Mouse (Mus musculus): Measurements from ENCODE around the gene Fbh1. TPM values are rescaled to one million over a fixed set of nuclear protein-coding genes. Genes with fewer than 3 reads are reported as not detected.

Gene Fbh1
- 84.0 and 98.9 TPM in 2 replicates for total RNA-seq (2014; rRNA removed)
- polyA plus RNA-seq (2015; fragmentation: Nextera tagmentation; extraction: Ambion mirVana): 64.8 and 66.2 TPM in 2 replicates

- peak within 1 kb of the TSS; percentile 94 for H3K27ac ChIP-seq (ENCODE audit: low read depth, low read length)
- ATAC-seq (peak; percentile 93), DNase-seq (peak; percentile 100)
- H3K9ac ChIP-seq: peak within 1 kb of the TSS; percentile 84
- peak within 1 kb of the TSS; percentile 68 for H3K4me3 ChIP-seq (ENCODE audit: low read depth, low read length)
- peaks cover 9% of the 10 kb centered on the region for H3K36me3 ChIP-seq (ENCODE audit: insufficient read depth)
- H3K4me1 ChIP-seq (ENCODE audit: insufficient read depth): peaks cover 17% of the 10 kb centered on the region; the same call in 1 of the 2 replicates
- no peaks in the 10 kb centered on the region for H3K9me3 ChIP-seq (ENCODE audit: low read length)
- WGBS: 2% methylated on average over 73 of the region's 73 CpGs
- no peaks in the 10 kb centered on the region for H3K27me3 ChIP-seq (ENCODE audit: insufficient read depth, low read length)
- TF ChIP-seq CTCF (IDR thresholded peaks at IDR 0.05; ENCODE audit: low read depth): peak; percentile 29
- peak within 1 kb of the TSS; percentile 84 for H3K4me2 ChIP-seq (ENCODE audit: low read depth)
These were observed at the start of gene Fbh1, which contains the start of gene Ankrd16 for GRCm38 (mm10) chr2:11777091-11778068. Gene Fbh1 (minus strand): TSS chr2:11777582. Gene Ankrd16 (plus strand): TSS chr2:11777876.

- 90% methylated on average over 2 of the region's 2 CpGs for WGBS
- DNase-seq (no peak), ATAC-seq (no peak)
- Histone ChIP-seq H3K9ac (no peak overlapping the region), H3K27ac (ENCODE audit: low read depth, low read length) (no peak overlapping the region), H3K4me3 (ENCODE audit: low read depth, low read length) (no peak overlapping the region), H3K27me3 (ENCODE audit: insufficient read depth, low read length) (no peaks in the 10 kb centered on the region), H3K9me3 (ENCODE audit: low read length) (no peaks in the 10 kb centered on the region), H3K36me3 (ENCODE audit: insufficient read depth) (no peaks in the 10 kb centered on the region), H3K4me2 (ENCODE audit: low read depth) (no peak overlapping the region), H3K4me1 (ENCODE audit: insufficient read depth) (no peaks in the 10 kb centered on the region)
- no peak for TF ChIP-seq CTCF (IDR thresholded peaks at IDR 0.05; ENCODE audit: low read depth)
These were observed 24.0 kb upstream of the Fbh1 start for GRCm38 (mm10) chr2:11801299-11801930.

- no peaks in the 10 kb centered on the region for H3K4me1 ChIP-seq (ENCODE audit: insufficient read depth)
- DNase-seq: no peak
- H3K9me3 ChIP-seq (ENCODE audit: low read length): no peaks in the 10 kb centered on the region
- 81% methylated on average over 5 of the region's 5 CpGs for WGBS
- H3K27me3 ChIP-seq (ENCODE audit: insufficient read depth, low read length): no peaks in the 10 kb centered on the region
- H3K4me3 ChIP-seq (ENCODE audit: low read depth, low read length): no peak overlapping the region
- H3K36me3 ChIP-seq (ENCODE audit: insufficient read depth): peaks cover 11% of the 10 kb centered on the region; the same call in 1 of the 2 replicates
- no peak overlapping the region for H3K9ac ChIP-seq
- no peak for TF ChIP-seq CTCF (IDR thresholded peaks at IDR 0.05; ENCODE audit: low read depth)
- H3K4me2 ChIP-seq (ENCODE audit: low read depth): no peak overlapping the region
- ATAC-seq: no peak
- H3K27ac ChIP-seq (ENCODE audit: low read depth, low read length): no peak overlapping the region
These were observed 20.6 kb upstream of the Fbh1 start for GRCm38 (mm10) chr2:11797930-11798364.

DNA sequence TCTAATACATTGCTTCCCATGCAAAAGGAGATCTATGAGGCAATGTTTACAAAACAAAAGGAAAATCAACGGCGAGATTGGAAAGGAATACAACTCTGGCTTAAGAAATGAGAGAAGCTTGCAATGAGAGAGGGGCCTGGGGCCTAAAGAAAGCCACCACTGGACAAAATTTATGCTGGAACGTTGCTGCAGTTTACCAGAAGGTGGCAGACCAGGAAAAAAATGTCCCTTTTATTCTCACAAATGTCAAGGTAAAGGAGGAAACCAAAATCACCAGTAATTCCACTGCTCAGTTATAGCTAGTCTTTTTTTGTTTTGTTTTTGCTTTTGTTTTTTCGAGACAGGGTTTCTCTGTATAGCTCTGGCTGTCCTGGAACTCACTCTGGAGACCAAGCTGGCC, 17.3 kb upstream of the Fbh1 start:
- Histone ChIP-seq H3K36me3 (ENCODE audit: insufficient read depth) (peaks cover 41% of the 10 kb centered on the region), H3K27me3 (ENCODE audit: insufficient read depth, low read length) (no peaks in the 10 kb centered on the region), H3K27ac (ENCODE audit: low read depth, low read length) (no peak overlapping the region), H3K9ac (no peak overlapping the region), H3K4me1 (ENCODE audit: insufficient read depth) (no peaks in the 10 kb centered on the region), H3K4me2 (ENCODE audit: low read depth) (no peak overlapping the region), H3K4me3 (ENCODE audit: low read depth, low read length) (no peak overlapping the region), H3K9me3 (ENCODE audit: low read length) (0 out of 2 replicates have a peak, but pooled peaks cover 3% of the 10 kb centered on the region)
- DNase-seq (no peak), ATAC-seq (no peak)
- WGBS: 70% methylated on average over 4 of the region's 4 CpGs
- TF ChIP-seq CTCF (IDR thresholded peaks at IDR 0.05; ENCODE audit: low read depth): peak; percentile 32; the same call in 1 of the 2 replicates

GRCm38 (mm10) chr2:11784159-11784558, 6.8 kb upstream of the Fbh1 start:
- no peak overlapping the region for H3K4me2 ChIP-seq (ENCODE audit: low read depth)
- no peak for TF ChIP-seq CTCF (IDR thresholded peaks at IDR 0.05; ENCODE audit: low read depth)

DNA sequence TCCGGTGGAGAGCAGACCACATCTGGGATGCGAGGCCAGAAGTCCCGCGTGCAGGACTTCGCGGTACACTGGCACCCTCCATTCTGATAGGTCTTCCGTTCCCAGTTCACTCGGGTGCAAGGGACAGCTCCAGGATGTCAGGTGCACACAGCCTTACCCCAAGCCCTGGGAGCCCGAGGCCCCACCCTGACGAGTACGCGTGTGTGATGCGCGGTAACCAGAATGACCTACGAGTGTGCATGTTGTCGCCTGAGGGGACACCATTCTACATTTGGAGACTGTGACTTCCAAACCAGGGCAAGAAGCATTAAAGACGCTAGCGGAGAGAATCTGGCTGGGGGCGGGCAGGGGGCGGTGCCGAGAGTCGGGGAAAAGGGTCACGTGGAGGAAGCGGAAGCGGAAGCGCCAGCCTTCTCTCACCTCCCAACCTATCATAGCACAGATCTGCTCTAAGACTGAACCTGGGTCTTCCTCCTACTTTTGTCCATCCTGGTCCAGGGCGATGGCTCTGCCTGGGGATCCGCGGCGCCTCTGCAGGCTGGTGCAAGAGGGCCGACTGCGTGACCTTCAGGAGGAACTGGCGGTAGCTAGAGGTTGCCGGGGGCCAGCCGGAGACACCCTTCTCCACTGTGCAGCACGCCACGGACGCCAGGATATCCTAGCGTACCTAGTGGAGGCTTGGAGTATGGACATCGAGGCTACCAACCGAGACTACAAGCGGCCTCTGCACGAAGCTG, 873 bp upstream of the Fbh1 start:
- WGBS: under 1% methylated on average over 43 of the region's 43 CpGs
- Histone ChIP-seq H3K9ac (peak overlapping the region; percentile 84), H3K9me3 (ENCODE audit: low read length) (no peaks in the 10 kb centered on the region), H3K27me3 (ENCODE audit: insufficient read depth, low read length) (no peaks in the 10 kb centered on the region), H3K4me1 (ENCODE audit: insufficient read depth) (peaks cover 17% of the 10 kb centered on the region; the same call in 1 of the 2 replicates), H3K4me3 (ENCODE audit: low read depth, low read length) (peak overlapping the region; percentile 68), H3K36me3 (ENCODE audit: insufficient read depth) (peaks cover 17% of the 10 kb centered on the region), H3K27ac (ENCODE audit: low read depth, low read length) (peak overlapping the region; percentile 94), H3K4me2 (ENCODE audit: low read depth) (peak overlapping the region; percentile 84)
- DNase-seq (peak; percentile 93), ATAC-seq (peak; percentile 90)
- peak; percentile 64 for TF ChIP-seq CTCF (IDR thresholded peaks at IDR 0.05; ENCODE audit: low read depth)

More at GRCm38 (mm10) chr2:11784159-11784558, 6.8 kb upstream of the Fbh1 start:
- Histone ChIP-seq H3K36me3 (ENCODE audit: insufficient read depth) (peaks cover 62% of the 10 kb centered on the region), H3K9me3 (ENCODE audit: low read length) (no peaks in the 10 kb centered on the region), H3K4me1 (ENCODE audit: insufficient read depth) (peaks cover 5% of the 10 kb centered on the region; the same call in 1 of the 2 replicates), H3K27ac (ENCODE audit: low read depth, low read length) (no peak overlapping the region), H3K4me3 (ENCODE audit: low read depth, low read length) (no peak overlapping the region), H3K9ac (no peak overlapping the region), H3K27me3 (ENCODE audit: insufficient read depth, low read length) (no peaks in the 10 kb centered on the region)
- DNase-seq (no peak), ATAC-seq (no peak)
- WGBS: 96% methylated on average over 6 of the region's 6 CpGs

All from forebrain, postnatal 0 days (tissue).